Mouse (Mus musculus): ENCODE results near the gene Ptges2. TPM values are rescaled to one million over a fixed set of nuclear protein-coding genes. Genes with fewer than 3 reads are reported as not detected.

Ptges2 gene
- total RNA-seq, 1 experiment from 2014 or later = 4.1 TPM

DNA sequence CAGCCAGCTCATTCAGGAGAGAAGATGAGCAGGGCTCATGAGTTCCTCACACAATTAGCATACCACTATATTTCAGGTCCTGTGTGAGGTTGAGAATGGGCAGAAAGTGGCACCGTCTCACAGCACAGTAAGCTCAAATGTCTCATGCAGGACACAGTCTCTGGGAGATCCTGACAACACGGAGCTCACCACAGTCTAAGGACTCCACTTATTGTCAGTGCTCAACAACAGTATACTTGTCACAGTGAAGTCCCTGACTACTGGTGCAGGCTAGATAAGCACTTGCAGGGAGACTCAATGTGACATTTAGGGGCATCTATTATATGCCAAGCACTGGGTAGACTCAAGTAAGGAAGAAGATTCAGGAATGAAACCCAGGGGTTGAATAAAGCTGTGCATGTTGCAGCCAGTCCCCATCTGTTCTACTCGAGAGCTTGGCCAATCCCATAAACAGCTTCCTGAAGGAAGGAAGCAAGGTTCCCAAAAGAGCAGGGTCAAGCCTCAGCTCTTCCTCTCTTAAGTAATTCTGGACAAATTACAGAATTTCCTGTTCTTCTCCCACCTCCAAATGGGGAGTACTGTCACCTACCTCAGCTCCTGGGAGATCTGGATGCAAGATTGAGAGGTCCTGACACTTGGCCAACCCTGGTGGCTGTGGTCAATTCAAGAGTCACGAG, 33.7 kb downstream of the Ptges2 start:
- ATAC-seq (ENCODE audit: extremely low read depth, insufficient number of reproducible peaks, low FRiP score, poor library complexity, severe bottlenecking) = no peak

- no peak for ATAC-seq (ENCODE audit: extremely low read depth, insufficient number of reproducible peaks, low FRiP score, poor library complexity, severe bottlenecking)
Observed at GRCm38 (mm10) chr2:32430701-32431676, 35.3 kb downstream of the Ptges2 start.

DNA sequence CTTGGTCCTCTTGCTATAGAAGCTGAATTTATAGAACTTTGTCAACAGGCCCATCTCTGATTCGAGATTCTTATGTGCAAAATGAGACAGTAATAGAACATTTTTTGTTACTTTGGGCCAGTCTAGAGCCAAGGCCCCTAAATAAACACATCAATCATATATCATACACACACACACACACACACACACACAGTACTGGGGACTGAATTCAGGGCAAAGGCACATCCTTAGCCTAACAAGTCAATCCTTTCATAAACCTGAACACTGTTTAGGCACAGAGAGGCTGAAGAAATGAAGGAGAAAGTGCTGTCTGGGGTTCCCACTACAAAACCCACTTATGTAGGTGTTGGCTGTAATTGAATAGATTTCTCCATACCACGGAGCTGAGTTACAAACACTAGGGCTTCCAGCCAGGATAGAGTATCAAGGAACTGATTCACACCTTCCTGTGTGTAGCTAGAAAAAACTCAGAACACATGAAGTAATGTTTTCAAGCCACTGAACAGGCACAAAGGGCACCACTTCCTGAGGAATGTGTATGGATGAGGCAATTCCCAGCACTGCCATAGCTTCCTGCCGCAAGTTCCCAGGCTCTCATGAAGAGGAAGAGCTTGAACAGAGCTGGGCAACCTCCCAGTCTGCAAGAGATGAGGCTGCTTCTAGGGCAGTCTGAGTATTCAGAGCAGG, 41.1 kb downstream of the Ptges2 start:
- no peak for ATAC-seq (ENCODE audit: extremely low read depth, insufficient number of reproducible peaks, low FRiP score, poor library complexity, severe bottlenecking)

GRCm38 (mm10) chr2:32437612-32438166, 42.0 kb downstream of the Ptges2 start:
- no peak for ATAC-seq (ENCODE audit: extremely low read depth, insufficient number of reproducible peaks, low FRiP score, poor library complexity, severe bottlenecking)

GRCm38 (mm10) chr2:32438733-32439132, 43.0 kb downstream of the Ptges2 start:
- no peak for ATAC-seq (ENCODE audit: extremely low read depth, insufficient number of reproducible peaks, low FRiP score, poor library complexity, severe bottlenecking)

DNA sequence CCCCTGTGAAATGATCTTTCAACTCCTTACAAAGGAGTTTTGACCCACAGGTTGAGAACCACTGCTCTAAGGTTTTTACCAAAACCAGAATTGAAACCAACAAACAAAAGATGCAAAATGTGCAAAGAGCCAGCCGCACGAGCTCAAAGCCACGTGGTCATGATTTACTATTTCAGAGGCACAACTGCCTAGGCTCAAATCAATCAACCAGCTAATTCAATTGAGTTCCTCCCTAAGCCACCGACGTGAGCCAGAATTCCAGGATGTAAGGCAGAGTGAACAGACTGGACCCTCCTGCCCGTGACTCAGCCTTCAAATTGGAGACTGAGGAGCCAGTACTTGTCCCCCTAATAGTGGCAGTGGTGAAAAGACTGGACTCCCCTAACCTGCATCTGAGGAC, 43.5 kb downstream of the Ptges2 start:
- no peak for ATAC-seq (ENCODE audit: extremely low read depth, insufficient number of reproducible peaks, low FRiP score, poor library complexity, severe bottlenecking)

DNA sequence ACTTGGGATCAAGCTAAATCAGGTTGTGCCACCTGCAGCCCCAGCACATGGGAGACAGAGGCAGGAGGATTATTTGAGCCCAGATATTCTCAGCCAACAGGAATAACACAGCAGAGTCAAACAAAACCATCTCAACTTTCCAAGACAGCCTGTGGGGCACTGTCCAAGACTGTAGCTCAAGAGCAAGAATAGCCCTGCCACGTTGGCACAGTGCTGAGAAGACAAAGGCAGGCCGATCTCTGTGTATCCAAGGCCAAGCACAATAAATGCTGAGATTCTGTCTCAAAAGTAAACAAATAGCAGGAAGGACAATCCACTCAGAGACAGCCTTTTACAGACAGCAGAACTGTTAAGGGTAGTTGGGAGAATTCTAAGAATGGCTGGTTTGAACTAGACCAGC, 44.5 kb downstream of the Ptges2 start:
- ATAC-seq (ENCODE audit: extremely low read depth, insufficient number of reproducible peaks, low FRiP score, poor library complexity, severe bottlenecking) = no peak

DNA sequence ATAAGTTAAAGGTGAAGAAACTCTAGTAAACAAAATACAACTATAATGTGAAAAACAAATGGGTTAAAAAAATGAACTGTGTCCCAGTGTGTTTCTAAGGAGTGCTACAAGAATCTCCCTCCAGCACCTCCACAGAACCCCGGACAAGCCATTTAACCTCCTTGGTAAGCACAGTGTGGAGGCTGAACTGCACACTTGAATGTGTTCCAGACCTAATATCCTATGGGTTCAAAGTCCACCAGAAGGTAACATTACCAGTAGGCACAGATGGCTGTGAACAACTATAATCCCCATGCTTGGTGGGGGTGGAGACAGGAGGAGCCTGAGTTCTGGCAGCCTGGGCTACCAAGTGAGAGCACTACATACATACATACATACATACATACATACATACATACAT, 44.9 kb downstream of the Ptges2 start:
- no peak for ATAC-seq (ENCODE audit: extremely low read depth, insufficient number of reproducible peaks, low FRiP score, poor library complexity, severe bottlenecking)

GRCm38 (mm10) chr2:32441550-32441949, 45.9 kb downstream of the Ptges2 start:
- ATAC-seq (ENCODE audit: extremely low read depth, insufficient number of reproducible peaks, low FRiP score, poor library complexity, severe bottlenecking) = no peak

- no peak for ATAC-seq (ENCODE audit: extremely low read depth, insufficient number of reproducible peaks, low FRiP score, poor library complexity, severe bottlenecking)
Observed at GRCm38 (mm10) chr2:32445535-32445934, 49.8 kb downstream of the Ptges2 start.

DNA sequence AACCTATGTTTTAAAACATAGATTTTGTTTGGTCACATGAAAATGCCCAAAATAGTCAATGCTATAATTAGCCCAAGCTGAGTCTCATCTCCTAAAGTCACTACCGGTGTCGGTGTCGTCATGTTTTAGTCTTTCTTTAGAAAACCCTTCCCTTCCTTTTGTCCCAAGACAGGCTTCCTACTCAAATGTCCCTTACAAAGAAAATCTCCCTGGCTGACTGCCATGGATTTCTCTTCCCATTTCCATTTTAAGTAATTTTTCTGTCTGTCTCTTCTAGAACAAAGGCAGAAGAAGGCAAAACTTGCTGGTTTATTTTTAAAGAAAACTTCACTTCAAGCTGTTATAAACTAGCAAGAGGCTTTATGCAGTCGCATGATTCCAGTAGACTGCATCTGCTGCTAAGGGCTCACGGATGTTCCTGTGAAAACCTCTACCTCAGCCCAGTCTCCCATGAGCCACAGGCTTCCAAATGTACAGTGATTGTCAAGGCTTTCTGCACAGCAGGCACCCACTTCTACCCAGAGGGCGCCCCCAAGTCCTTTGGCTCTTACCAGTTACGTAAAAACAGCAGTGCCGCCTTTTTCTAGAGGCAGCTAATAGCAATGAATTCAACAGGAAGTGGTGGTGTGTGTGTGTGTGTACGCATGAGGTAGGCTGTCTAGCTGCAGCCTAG, 51.7 kb downstream of the Ptges2 start:
- ATAC-seq (ENCODE audit: extremely low read depth, insufficient number of reproducible peaks, low FRiP score, poor library complexity, severe bottlenecking) = peak; percentile 16; the same call in 1 of the 2 replicates

GRCm38 (mm10) chr2:32448480-32448879, 52.8 kb downstream of the Ptges2 start:
- no peak for ATAC-seq (ENCODE audit: extremely low read depth, insufficient number of reproducible peaks, low FRiP score, poor library complexity, severe bottlenecking)

DNA sequence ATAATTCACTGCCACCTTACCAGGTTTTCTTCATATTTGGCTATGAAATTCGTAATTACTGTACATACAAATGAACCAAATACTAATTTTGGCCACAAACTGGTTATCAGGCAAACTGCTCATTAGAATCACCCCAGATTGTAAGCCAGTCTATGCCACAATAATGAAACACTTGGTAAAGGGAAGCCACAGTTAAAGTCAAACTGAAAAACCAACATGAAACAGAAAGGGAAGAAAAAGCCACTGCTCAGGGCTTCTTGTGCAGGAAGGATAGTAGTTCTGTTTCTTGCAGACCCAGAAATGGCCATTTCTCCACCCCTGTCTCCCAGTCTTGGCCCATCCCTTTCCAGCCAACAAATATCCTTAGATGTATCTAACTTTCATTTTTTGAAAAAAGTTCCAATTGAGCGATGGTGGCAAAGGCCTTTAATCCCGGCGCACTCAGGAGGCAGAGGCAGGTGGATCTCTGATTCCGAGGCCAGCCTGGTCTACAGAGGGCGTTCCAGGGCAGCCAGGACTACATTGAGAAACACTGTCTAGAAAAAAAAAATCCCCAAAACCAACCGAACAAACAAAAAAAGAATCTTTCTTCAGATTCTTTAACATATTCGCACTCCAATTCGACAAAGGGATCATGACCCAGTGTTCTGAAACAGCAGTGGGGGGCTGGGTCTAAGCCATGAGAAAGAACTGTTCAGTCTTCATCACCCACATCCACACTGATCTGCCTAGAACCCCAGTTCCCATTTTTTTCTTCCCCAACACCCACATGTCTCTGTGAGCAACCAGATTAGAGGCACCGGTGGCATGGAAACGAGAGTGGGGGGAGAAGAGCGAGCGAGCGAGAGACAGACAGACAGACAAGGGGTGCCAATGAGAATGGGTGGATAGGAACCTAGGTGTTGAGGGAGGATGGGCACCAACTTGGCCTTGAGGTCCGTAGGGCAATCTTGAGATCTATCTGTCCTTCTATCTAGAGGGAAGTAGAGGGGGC, 54.4 kb downstream of the Ptges2 start, which contains the start of gene Naif1:
TSS of gene Naif1 (plus strand) at position 697 of the 994 bp plus-strand sequence.
- ATAC-seq (ENCODE audit: extremely low read depth, insufficient number of reproducible peaks, low FRiP score, poor library complexity, severe bottlenecking) = no peak

DNA sequence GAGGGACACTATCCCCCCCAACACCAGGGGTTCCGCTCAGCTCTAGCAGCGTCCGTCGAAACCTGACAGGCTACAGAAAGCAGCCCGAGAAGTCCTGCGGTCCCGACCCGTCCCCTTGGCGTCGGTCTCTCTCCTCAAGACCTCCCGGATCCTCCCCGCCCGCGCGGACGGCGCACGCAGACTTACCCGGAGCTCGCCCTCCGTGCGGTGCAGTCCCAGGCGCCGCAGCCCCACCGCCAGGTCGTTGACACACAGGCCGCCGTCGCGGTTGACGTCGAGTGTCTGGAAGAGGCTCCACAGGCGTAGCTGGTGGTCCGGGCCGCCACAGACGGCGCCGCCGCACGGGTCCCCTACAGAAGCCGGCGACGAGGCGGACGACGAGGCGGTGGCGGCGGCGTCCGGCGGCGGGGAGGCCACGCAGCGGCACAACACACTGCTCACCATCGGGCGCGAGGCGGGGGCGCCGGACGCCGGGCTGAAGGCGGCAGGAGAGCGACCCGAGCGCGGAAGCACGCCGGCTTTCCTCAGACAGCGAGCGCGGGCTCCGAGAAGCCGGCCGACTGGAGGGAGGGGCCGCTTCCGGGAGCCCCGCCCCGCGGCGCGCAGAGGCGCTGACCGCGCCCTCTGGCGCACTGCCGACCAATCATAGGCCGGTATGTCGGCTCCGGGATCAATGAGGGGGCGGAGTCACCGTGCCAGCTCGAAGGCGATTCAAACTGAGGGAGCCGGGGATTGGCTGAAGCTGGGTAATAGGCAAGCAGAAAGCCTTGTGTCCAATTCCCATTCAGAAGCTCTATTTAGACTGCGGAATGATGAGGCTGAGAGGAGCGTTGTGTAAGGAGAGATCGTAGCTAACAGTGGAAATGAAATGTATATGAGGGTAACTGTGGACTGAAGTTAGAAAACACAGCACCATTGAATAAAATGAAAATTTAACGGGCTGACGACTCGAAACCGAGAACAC, 55.5 kb downstream of the Ptges2 start, which contains the start of gene Slc25a25:
TSS of gene Slc25a25 (minus strand) at position 565 of the 964 bp plus-strand sequence.
- peak; percentile 70 for ATAC-seq (ENCODE audit: extremely low read depth, insufficient number of reproducible peaks, low FRiP score, poor library complexity, severe bottlenecking)

- peak; percentile 85 for ATAC-seq (ENCODE audit: extremely low read depth, insufficient number of reproducible peaks, low FRiP score, poor library complexity, severe bottlenecking)
Observed at GRCm38 (mm10) chr2:32451870-32452372, 56.2 kb downstream of the Ptges2 start.

DNA sequence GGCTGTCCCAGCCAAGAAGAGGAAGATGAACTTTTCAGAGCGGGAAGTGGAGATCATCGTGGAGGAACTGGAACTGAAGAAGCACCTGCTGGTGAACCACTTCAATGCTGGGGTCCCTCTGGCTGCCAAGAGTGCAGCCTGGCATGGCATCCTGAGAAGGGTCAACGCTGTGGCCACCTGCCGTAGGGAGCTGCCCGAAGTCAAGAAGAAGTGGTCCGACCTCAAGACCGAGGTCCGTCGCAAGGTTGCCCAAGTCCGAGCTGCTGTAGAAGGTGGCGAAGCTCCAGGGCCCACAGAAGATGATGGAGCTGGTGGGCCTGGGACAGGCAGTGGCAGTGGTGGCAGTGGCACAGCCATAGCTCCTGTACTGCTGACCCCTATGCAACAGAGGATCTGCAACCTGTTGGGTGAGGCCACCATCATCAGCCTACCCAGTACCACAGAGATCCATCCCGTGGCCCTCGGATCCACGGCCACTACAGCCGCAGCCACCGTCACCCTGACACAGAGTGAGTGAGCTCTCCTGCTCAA, 56.8 kb downstream of the Ptges2 start:
- ATAC-seq (ENCODE audit: extremely low read depth, insufficient number of reproducible peaks, low FRiP score, poor library complexity, severe bottlenecking) = peak; percentile 8
